Mouse (Mus musculus) hindbrain, embryonic 14.5 days (tissue): ENCODE results near the gene Ctrb1. TPM values are rescaled to one million over a fixed set of nuclear protein-coding genes. Genes with fewer than 3 reads are reported as not detected.

Experiments used
- ATAC-seq: fragments of 200-750 bp; cut with Nextera tagmentation; 2 replicates; pipeline ENCODE4 v1.8.0; 2017; ENCODE audit warnings: moderate number of reproducible peaks, mild to moderate bottlenecking, moderate TSS enrichment, moderate library complexity; ENCODE audit not compliant: low FRiP score
- DNase-seq: peaks from one replicate; pipeline ENCODE4 v3.0.0-alpha.2; 2015; ENCODE audit warnings: low spot score
- H3K27ac ChIP-seq: fragments of 300-500 bp; sonication (generic); 2 replicates; pipeline ENCODE4 v1.5.1; 2014; ENCODE audit warnings: mild to moderate bottlenecking, moderate library complexity
- H3K27me3 ChIP-seq: fragments of 300-500 bp; sonication (generic); 2 replicates; pipeline ENCODE4 v1.6.1; 2014; ENCODE audit warnings: mild to moderate bottlenecking, low read length, mixed read lengths; ENCODE audit not compliant: control insufficient read depth, insufficient read depth
- H3K36me3 ChIP-seq: fragments of 300-500 bp; sonication (generic); replicated peaks from 2 replicates; pipeline ENCODE4 v1.6.1; 2014; ENCODE audit not compliant: control insufficient read depth, insufficient read depth
- H3K4me1 ChIP-seq: fragments of 300-500 bp; sonication (generic); replicated peaks from 2 replicates; pipeline ENCODE4 v1.6.1; 2014; ENCODE audit warnings: antibody characterized with exemption, low read length, mixed read lengths; ENCODE audit not compliant: control insufficient read depth, insufficient read depth
- H3K4me2 ChIP-seq: fragments of 300-500 bp; sonication (generic); replicated peaks from 2 replicates; pipeline ENCODE4 v1.6.1; 2014; ENCODE audit warnings: mild to moderate bottlenecking, moderate library complexity
- H3K4me3 ChIP-seq: fragments of 300-500 bp; sonication (generic); replicated peaks from 2 replicates; pipeline ENCODE4 v1.5.1; 2014; ENCODE audit warnings: mild to moderate bottlenecking, low read length
- H3K9ac ChIP-seq: fragments of 300-500 bp; sonication (generic); 2 replicates; pipeline ENCODE4 v1.6.1; 2014
- H3K9me3 ChIP-seq: fragments of 300-500 bp; sonication (generic); 2 replicates; pipeline ENCODE4 v1.6.1; 2016; ENCODE audit warnings: low read length; ENCODE audit not compliant: control insufficient read depth
- WGBS: fragments of 180-500 bp; shearing (Covaris S2); extraction: QIAGEN DNeasy Blood & Tissue Kit; methylation state at CpG from one replicate; pipeline ENCODE4 v1.1.7; 2014; 5-methylcytosine and 5-hydroxymethylcytosine counted together
- polyA plus RNA-seq: library from polyadenylated mRNA; unstranded; fragments of >200 nt; fragmentation: Nextera tagmentation; extraction: Ambion mirVana; gene quantifications from 2 replicates; pipeline ENCODE4 v1.2.1, GENCODE M21; 2014

Ctrb1 gene
- polyA plus RNA-seq: not detected in 2 replicates

DNA sequence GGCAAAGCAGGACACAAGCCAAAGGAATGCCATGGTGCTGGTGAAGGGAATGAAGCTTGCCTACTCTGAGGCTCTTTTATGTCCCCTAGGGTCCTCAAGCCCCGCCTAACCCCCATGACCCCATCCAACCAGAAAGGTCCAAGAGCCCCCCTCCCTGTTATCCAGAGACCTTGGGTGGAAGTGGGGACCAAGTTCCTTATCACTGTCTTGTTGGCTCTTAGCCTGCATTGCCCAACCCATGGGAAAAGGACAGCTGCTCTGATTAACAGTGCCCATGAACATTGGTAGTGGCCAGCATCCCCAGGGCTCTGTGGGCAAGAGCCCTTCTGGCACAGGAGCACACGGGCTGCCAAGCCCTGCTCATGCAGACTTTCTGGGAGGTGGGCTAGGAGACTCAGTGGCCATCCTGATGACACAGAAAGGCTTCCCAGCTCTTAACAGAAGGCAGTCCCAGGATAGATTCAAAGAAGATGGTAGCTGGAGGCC lies at the start of gene Ctrb1:
TSS of gene Ctrb1 (minus strand) at position 51 of the 486 bp plus-strand sequence.
- DNase-seq (no peak), ATAC-seq (no peak)
- no peak within 1 kb of the TSS for H3K27ac ChIP-seq
- WGBS: 75% methylated on average over 2 of the region's 2 CpGs
- no peak within 1 kb of the TSS for H3K4me2 ChIP-seq
- H3K36me3 ChIP-seq: no peaks in the 10 kb centered on the region
- H3K9ac ChIP-seq: no peak within 1 kb of the TSS
- H3K4me1 ChIP-seq: no peaks in the 10 kb centered on the region
- H3K27me3 ChIP-seq: no peaks in the 10 kb centered on the region
- H3K4me3 ChIP-seq: no peak within 1 kb of the TSS
- no peaks in the 10 kb centered on the region for H3K9me3 ChIP-seq

GRCm38 (mm10) chr8:111740301-111740711 lies 49.5 kb upstream of the Ctrb1 start:
- Histone ChIP-seq H3K27me3 (no peaks in the 10 kb centered on the region), H3K9ac (peak overlapping the region; percentile 29; the same call in 1 of the 2 replicates), H3K4me3 (no peak overlapping the region), H3K4me1 (peaks cover 78% of the 10 kb centered on the region), H3K4me2 (peak overlapping the region; percentile 70; the same call in 1 of the 2 replicates), H3K36me3 (no peaks in the 10 kb centered on the region), H3K27ac (no peak overlapping the region), H3K9me3 (no peaks in the 10 kb centered on the region)
- DNase-seq (no peak), ATAC-seq (no peak)
- WGBS: 69% methylated on average over 7 of the region's 7 CpGs

GRCm38 (mm10) chr8:111739604-111740003 lies 48.8 kb upstream of the Ctrb1 start:
- DNase-seq (no peak), ATAC-seq (no peak)
- Histone ChIP-seq H3K9me3 (no peaks in the 10 kb centered on the region), H3K4me1 (peaks cover 78% of the 10 kb centered on the region), H3K9ac (0 out of 2 replicates have a peak overlapping the region, but pooled peaks have one; percentile 21), H3K36me3 (no peaks in the 10 kb centered on the region), H3K27ac (no peak overlapping the region), H3K4me2 (0 out of 2 replicates have a peak overlapping the region, but pooled peaks have one; percentile 6), H3K27me3 (no peaks in the 10 kb centered on the region), H3K4me3 (no peak overlapping the region)
- 43% methylated on average over 7 of the region's 7 CpGs for WGBS

DNA sequence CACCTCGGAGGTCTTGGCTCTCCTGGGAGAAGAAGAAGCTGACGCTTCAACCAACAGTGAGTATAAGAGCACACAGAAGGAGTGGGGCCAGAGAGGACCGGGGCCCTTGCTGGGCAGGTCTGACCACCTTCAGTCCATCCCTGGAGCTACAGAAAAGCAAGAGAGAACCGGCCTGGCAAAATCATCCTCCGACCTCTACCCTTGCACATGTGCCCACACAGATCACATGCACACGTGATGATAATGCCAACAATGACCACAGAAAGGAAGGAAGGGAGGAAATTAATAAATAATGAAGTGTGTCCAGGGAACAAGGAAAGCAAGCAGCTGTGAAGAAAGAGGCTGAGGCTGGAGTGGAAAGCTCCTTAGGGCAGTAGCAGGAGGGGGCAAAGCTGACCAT lies 48.1 kb upstream of the Ctrb1 start:
- Histone ChIP-seq H3K4me1 (peaks cover 78% of the 10 kb centered on the region), H3K36me3 (no peaks in the 10 kb centered on the region), H3K9me3 (no peaks in the 10 kb centered on the region), H3K9ac (0 out of 2 replicates have a peak overlapping the region, but pooled peaks have one; percentile 21), H3K4me3 (no peak overlapping the region), H3K4me2 (no peak overlapping the region), H3K27me3 (no peaks in the 10 kb centered on the region), H3K27ac (0 out of 2 replicates have a peak overlapping the region, but pooled peaks have one; percentile 14)
- DNase-seq: no peak
- no peak for ATAC-seq
- 57% methylated on average over 6 of the region's 6 CpGs for WGBS

DNA sequence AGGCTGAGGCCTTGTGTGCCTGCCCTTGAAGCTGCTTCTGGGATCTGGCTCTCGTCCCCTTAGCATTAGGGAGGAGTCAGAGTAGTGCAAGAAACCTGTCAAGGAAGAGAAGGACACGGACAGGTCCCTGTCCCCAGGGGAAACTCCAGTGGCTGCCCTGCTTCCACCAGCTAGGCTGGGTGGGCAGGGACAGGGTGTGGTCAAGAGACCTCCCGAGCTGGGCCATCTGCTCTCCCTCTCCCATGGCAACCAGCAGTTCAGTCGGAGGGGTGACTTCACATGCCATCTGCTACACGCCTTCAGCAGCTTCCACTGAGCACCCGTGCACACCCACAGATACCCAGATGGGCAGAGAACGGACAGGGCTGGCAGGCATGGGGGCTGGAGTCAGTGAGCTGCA lies 45.5 kb upstream of the Ctrb1 start:
- Histone ChIP-seq H3K4me1 (peaks cover 84% of the 10 kb centered on the region), H3K36me3 (no peaks in the 10 kb centered on the region), H3K4me2 (no peak overlapping the region), H3K4me3 (no peak overlapping the region), H3K9ac (no peak overlapping the region), H3K27me3 (no peaks in the 10 kb centered on the region), H3K9me3 (no peaks in the 10 kb centered on the region), H3K27ac (no peak overlapping the region)
- DNase-seq (no peak), ATAC-seq (no peak)
- 13% methylated on average over 7 of the region's 7 CpGs for WGBS

DNA sequence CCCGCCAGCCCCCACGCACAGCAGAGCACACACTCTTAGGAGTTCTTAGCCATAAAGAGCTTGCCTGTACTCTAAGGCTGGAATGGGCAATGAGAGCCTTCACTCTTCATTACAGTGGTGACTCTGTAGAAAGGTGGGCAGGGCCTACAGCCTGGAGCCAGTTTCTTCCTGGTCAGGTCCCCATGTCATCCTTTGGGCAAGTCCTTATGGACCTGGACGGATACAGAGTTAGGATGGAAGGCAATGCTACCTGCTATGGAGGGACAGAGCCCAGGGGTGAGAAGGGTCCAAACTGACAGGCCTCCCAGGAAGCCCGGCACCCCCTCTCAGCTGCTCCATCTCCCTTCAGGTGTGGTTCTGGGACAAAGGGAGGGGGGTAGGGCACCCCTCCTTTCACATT lies 45.0 kb upstream of the Ctrb1 start:
- Histone ChIP-seq H3K4me3 (no peak overlapping the region), H3K27me3 (no peaks in the 10 kb centered on the region), H3K9ac (no peak overlapping the region), H3K36me3 (no peaks in the 10 kb centered on the region), H3K4me2 (no peak overlapping the region), H3K4me1 (peaks cover 84% of the 10 kb centered on the region), H3K9me3 (no peaks in the 10 kb centered on the region), H3K27ac (no peak overlapping the region)
- DNase-seq (no peak), ATAC-seq (no peak)
- 70% methylated on average over 4 of the region's 4 CpGs for WGBS

DNA sequence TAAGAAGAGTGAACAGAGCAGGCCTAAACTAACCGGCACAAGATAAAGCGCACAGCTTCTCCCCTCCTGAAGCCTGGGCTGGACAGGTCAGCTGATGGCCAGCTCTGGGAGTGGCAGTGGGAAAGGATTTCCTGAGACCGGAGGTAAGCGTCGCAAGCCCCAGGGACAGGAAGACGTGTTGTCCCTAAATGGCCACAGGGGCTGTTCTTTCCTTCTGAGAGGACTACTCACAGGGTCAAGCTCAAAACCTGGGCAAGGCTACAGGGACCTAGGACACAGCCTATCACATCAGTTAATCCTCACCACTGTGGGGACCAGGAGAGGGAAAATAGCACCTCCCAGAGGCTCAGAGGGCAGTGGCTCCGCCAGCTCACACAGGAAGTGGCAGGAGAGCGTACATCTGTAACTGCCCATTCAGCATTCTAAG lies 44.5 kb upstream of the Ctrb1 start:
- DNase-seq (no peak), ATAC-seq (no peak)
- WGBS: 61% methylated on average over 8 of the region's 8 CpGs
- H3K27ac ChIP-seq: peak overlapping the region; percentile 11; the same call in 1 of the 2 replicates
- H3K9ac ChIP-seq: no peak overlapping the region
- no peaks in the 10 kb centered on the region for H3K27me3 ChIP-seq
- H3K4me1 ChIP-seq: peaks cover 84% of the 10 kb centered on the region
- no peaks in the 10 kb centered on the region for H3K9me3 ChIP-seq
- no peaks in the 10 kb centered on the region for H3K36me3 ChIP-seq
- H3K4me3 ChIP-seq: no peak overlapping the region
- no peak overlapping the region for H3K4me2 ChIP-seq

- Histone ChIP-seq H3K36me3 (no peaks in the 10 kb centered on the region), H3K4me2 (0 out of 2 replicates have a peak overlapping the region, but pooled peaks have one; percentile 3), H3K27ac (peak overlapping the region; percentile 1), H3K27me3 (no peaks in the 10 kb centered on the region), H3K9me3 (no peaks in the 10 kb centered on the region), H3K4me1 (peaks cover 84% of the 10 kb centered on the region), H3K4me3 (no peak overlapping the region), H3K9ac (no peak overlapping the region)
- WGBS: 54% methylated on average over 6 of the region's 6 CpGs
- ATAC-seq: no peak
- DNase-seq: no peak
These were observed 43.6 kb upstream of the Ctrb1 start for GRCm38 (mm10) chr8:111734244-111734960.

DNA sequence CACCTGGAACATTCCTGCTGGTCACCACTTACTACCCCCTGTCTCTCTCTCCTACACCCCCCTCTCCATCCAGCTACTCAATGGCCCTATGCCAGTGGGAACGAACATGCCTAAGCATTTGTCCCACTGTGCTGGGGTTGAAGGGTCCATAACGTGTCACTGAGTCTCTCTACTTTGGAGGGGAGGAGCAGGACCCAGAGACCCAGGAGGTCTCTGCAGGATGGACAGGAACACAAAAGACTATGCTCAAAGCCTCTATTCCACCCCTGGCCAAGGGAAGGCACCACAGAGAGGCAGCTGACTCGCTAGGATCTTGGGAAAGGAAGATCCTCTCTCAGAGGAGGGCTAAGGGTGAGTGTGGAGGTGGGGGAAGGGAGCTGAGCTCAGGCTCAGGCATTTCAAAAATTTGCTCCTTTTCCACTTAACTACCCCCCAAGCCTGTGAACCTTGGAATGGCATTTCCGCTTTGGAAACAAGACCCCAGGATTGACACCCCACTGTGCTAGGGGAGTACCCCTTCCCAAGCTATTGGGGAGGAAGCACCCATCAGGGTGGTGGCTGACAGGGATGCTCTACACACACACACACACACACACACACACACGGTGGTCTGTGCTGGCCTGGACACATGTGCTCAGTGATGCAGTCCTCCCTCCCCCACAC lies 42.9 kb upstream of the Ctrb1 start:
- Histone ChIP-seq H3K4me3 (no peak overlapping the region), H3K9ac (no peak overlapping the region), H3K27me3 (no peaks in the 10 kb centered on the region), H3K4me1 (peaks cover 82% of the 10 kb centered on the region), H3K4me2 (no peak overlapping the region), H3K27ac (peak overlapping the region; percentile 81), H3K36me3 (no peaks in the 10 kb centered on the region), H3K9me3 (no peaks in the 10 kb centered on the region)
- DNase-seq (no peak), ATAC-seq (no peak)
- WGBS: 5% methylated on average over 5 of the region's 5 CpGs
